Mouse (Mus musculus) hindbrain, embryonic 15.5 days (tissue): Measurements from ENCODE around the gene Gm20388. TPM values are rescaled to one million over a fixed set of nuclear protein-coding genes. Genes with fewer than 3 reads are reported as not detected.

ENCODE experiments used
- ATAC-seq: fragments of 200-750 bp; cut with Nextera tagmentation; 2 replicates; pipeline ENCODE4 v1.8.0; 2017; ENCODE audit warnings: low read depth, moderate number of reproducible peaks, moderate TSS enrichment; ENCODE audit not compliant: low FRiP score
- H3K27ac ChIP-seq: fragments of 300-500 bp; sonication (generic); replicated peaks from 2 replicates; pipeline ENCODE4 v1.5.1; 2015; ENCODE audit warnings: mild to moderate bottlenecking, inconsistent platforms
- H3K27me3 ChIP-seq: fragments of 300-500 bp; sonication (generic); 2 replicates; pipeline ENCODE4 v1.6.1; 2015; ENCODE audit warnings: control low read depth, inconsistent platforms
- H3K36me3 ChIP-seq: fragments of 300-500 bp; sonication (generic); 2 replicates; pipeline ENCODE4 v1.6.1; 2015; ENCODE audit warnings: control low read depth, inconsistent platforms
- H3K4me1 ChIP-seq: fragments of 300-500 bp; sonication (generic); replicated peaks from 2 replicates; pipeline ENCODE4 v1.6.1; 2015; ENCODE audit warnings: control low read depth, inconsistent platforms
- H3K4me2 ChIP-seq: fragments of 300-500 bp; sonication (generic); 2 replicates; pipeline ENCODE4 v1.6.1; 2015; ENCODE audit warnings: moderate library complexity, mild to moderate bottlenecking, inconsistent platforms
- H3K4me3 ChIP-seq: fragments of 300-500 bp; sonication (generic); 2 replicates; pipeline ENCODE4 v1.5.1; 2015; ENCODE audit warnings: mild to moderate bottlenecking, inconsistent platforms
- H3K9ac ChIP-seq: fragments of 300-500 bp; sonication (generic); 2 replicates; pipeline ENCODE4 v1.6.1; 2015; ENCODE audit warnings: inconsistent platforms
- H3K9me3 ChIP-seq: fragments of 300-500 bp; sonication (generic); 2 replicates; pipeline ENCODE4 v1.6.1; 2016; ENCODE audit warnings: control low read depth, inconsistent platforms
- WGBS: fragments of 180-500 bp; shearing (Covaris S2); methylation state at CpG from one replicate; pipeline ENCODE4 v1.1.7; 2015; 5-methylcytosine and 5-hydroxymethylcytosine counted together
- polyA plus RNA-seq: library from polyadenylated mRNA; unstranded; fragments of >200 nt; fragmentation: Nextera tagmentation; extraction: Ambion mirVana; gene quantifications from 2 replicates; pipeline ENCODE4 v1.2.1, GENCODE M21; 2015

Gm20388 gene
- polyA plus RNA-seq, 1 experiment from 2014 or later, result 5.4 TPM

GRCm38 (mm10) chr8:121239640-121240039 lies 1329.0 kb downstream of the Gm20388 start:
- no peaks in the 10 kb centered on the region for H3K27me3 ChIP-seq
- H3K4me1 ChIP-seq, result peaks cover 17% of the 10 kb centered on the region
- no peak overlapping the region for H3K9ac ChIP-seq
- no peaks in the 10 kb centered on the region for H3K9me3 ChIP-seq
- 59% methylated on average over 6 of the region's 6 CpGs for WGBS
- no peak for ATAC-seq
- H3K36me3 ChIP-seq, result no peaks in the 10 kb centered on the region
- no peak overlapping the region for H3K27ac ChIP-seq
- no peak overlapping the region for H3K4me3 ChIP-seq
- H3K4me2 ChIP-seq, result no peak overlapping the region

GRCm38 (mm10) chr8:121241761-121242552 lies 1331.3 kb downstream of the Gm20388 start:
- Histone ChIP-seq H3K4me3 (no peak overlapping the region), H3K4me1 (peaks cover 17% of the 10 kb centered on the region), H3K27me3 (no peaks in the 10 kb centered on the region), H3K4me2 (peak overlapping the region; percentile 16; the same call in 1 of the 2 replicates), H3K27ac (no peak overlapping the region), H3K9me3 (no peaks in the 10 kb centered on the region), H3K36me3 (no peaks in the 10 kb centered on the region), H3K9ac (no peak overlapping the region)
- WGBS, result 7% methylated on average over 14 of the region's 14 CpGs
- peak; percentile 49; the same call in 1 of the 2 replicates for ATAC-seq

DNA sequence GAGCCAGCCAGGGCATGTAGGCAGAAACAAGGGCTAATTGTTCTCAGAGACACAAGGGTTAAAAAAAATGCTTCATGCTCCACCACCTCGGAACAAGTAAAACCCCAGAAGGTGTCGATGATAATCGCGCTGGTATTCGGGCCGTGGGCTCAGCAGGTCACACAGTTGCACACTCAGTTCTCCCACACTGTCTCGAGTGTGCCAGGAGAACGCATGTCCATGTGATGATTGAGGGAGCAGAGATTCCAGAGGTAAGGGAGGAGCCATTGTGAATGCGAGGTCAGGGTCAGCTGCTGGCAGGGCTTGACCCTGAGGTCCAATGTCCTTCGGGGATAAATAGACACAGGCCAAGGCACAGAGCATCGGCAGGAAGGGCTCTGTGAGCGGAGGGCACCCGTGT lies 1332.0 kb downstream of the Gm20388 start:
- no peak for ATAC-seq
- 8% methylated on average over 13 of the region's 13 CpGs for WGBS

DNA sequence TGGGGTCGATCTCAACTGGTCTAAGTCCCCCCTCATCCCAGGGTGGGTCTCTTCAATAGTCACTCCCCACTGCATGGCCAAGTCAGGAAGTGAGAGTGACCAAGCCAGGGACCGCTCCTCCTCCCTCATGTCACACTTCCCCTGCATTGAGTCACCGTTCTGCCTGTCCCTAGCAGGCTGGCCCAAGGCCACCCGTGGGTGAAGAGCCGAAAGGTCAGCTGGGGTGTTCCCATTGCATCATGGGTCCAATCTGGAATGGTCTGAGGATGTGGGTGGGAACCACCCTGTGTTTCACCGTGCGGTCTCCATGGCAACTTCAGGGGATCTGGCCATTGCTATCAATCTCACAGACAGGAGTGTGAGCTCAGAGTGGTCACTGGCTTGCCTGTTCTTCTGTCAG lies 1338.2 kb downstream of the Gm20388 start:
- H3K4me1 ChIP-seq, result peaks cover 9% of the 10 kb centered on the region
- H3K9me3 ChIP-seq, result no peaks in the 10 kb centered on the region
- no peak overlapping the region for H3K4me3 ChIP-seq
- H3K4me2 ChIP-seq, result no peak overlapping the region
- peak; percentile 8; the same call in 1 of the 2 replicates for ATAC-seq
- no peaks in the 10 kb centered on the region for H3K36me3 ChIP-seq
- peaks cover 8% of the 10 kb centered on the region; the same call in 1 of the 2 replicates for H3K27me3 ChIP-seq
- H3K9ac ChIP-seq, result no peak overlapping the region
- no peak overlapping the region for H3K27ac ChIP-seq
- 70% methylated on average over 7 of the region's 7 CpGs for WGBS

More for the DNA sequence above, 1332.0 kb downstream of the Gm20388 start:
- Histone ChIP-seq H3K9me3 (no peaks in the 10 kb centered on the region), H3K4me3 (no peak overlapping the region), H3K9ac (no peak overlapping the region), H3K27me3 (no peaks in the 10 kb centered on the region), H3K36me3 (no peaks in the 10 kb centered on the region), H3K4me1 (peaks cover 17% of the 10 kb centered on the region), H3K27ac (no peak overlapping the region), H3K4me2 (no peak overlapping the region)

GRCm38 (mm10) chr8:121249433-121249832 lies 1338.8 kb downstream of the Gm20388 start:
- no peak overlapping the region for H3K4me3 ChIP-seq
- H3K27ac ChIP-seq, result no peak overlapping the region
- peaks cover 9% of the 10 kb centered on the region for H3K4me1 ChIP-seq
- H3K9me3 ChIP-seq, result no peaks in the 10 kb centered on the region
- H3K36me3 ChIP-seq, result no peaks in the 10 kb centered on the region
- 78% methylated on average over 1 of the region's 1 CpGs for WGBS
- H3K27me3 ChIP-seq, result peaks cover 8% of the 10 kb centered on the region; the same call in 1 of the 2 replicates
- no peak overlapping the region for H3K4me2 ChIP-seq
- ATAC-seq, result no peak
- H3K9ac ChIP-seq, result no peak overlapping the region

- Histone ChIP-seq H3K9ac (no peak overlapping the region), H3K4me2 (no peak overlapping the region), H3K27ac (no peak overlapping the region), H3K4me1 (peaks cover 9% of the 10 kb centered on the region), H3K4me3 (no peak overlapping the region), H3K9me3 (no peaks in the 10 kb centered on the region), H3K27me3 (peaks cover 8% of the 10 kb centered on the region; the same call in 1 of the 2 replicates), H3K36me3 (no peaks in the 10 kb centered on the region)
- ATAC-seq, result no peak
- 18% methylated on average over 11 of the region's 11 CpGs for WGBS
Observed at GRCm38 (mm10) chr8:121251089-121251488, 1340.4 kb downstream of the Gm20388 start.

- ATAC-seq, result no peak
- H3K9ac ChIP-seq, result no peak overlapping the region
- H3K27me3 ChIP-seq, result peaks cover 13% of the 10 kb centered on the region; the same call in 1 of the 2 replicates
- H3K36me3 ChIP-seq, result no peaks in the 10 kb centered on the region
- no peak overlapping the region for H3K27ac ChIP-seq
- H3K9me3 ChIP-seq, result no peaks in the 10 kb centered on the region
- no peak overlapping the region for H3K4me3 ChIP-seq
- 31% methylated on average over 14 of the region's 14 CpGs for WGBS
- H3K4me1 ChIP-seq, result peaks cover 14% of the 10 kb centered on the region
- no peak overlapping the region for H3K4me2 ChIP-seq
Observed at GRCm38 (mm10) chr8:121255727-121256265, 1345.2 kb downstream of the Gm20388 start.

DNA sequence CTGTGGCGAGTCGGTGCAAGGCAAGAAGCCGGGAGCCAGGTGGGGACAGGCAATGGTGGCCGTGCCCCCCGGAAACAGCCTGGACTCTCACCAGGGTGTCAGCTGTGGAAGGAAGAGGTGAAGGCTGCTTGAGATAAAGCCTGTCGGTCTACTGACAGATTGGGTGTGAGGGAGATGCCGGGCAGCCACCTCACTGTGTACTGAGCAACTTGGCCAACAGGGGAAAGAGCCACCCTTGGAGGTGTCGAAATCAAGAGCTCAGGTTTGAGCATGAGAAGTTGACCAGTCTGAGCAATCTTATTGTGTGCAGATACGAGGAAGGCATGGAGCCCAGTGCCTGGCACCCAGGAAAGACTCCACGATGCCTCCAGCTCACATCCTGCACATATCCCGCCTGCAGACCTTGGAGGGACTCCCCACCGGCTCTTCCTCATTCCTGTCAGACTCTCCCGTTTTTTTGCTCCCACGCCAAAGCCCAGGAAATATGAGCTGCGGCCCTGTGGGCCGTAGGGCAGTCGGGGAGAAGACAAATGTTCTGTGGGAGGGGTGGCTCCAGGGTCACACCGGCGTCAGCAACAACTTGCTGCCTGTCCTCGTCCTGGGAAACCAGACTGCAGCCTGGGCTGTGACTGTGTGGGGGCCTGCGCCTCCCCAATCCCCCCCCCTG lies 1347.6 kb downstream of the Gm20388 start:
- Histone ChIP-seq H3K9ac (no peak overlapping the region), H3K4me2 (no peak overlapping the region), H3K4me1 (peaks cover 9% of the 10 kb centered on the region; the same call in 1 of the 2 replicates), H3K36me3 (no peaks in the 10 kb centered on the region), H3K27me3 (0 out of 2 replicates have a peak, but pooled peaks cover 5% of the 10 kb centered on the region), H3K9me3 (no peaks in the 10 kb centered on the region), H3K4me3 (no peak overlapping the region), H3K27ac (no peak overlapping the region)
- ATAC-seq, result no peak
- 55% methylated on average over 21 of the region's 21 CpGs for WGBS

GRCm38 (mm10) chr8:121262728-121263389 lies 1352.2 kb downstream of the Gm20388 start:
- 83% methylated on average over 21 of the region's 21 CpGs for WGBS
- H3K27me3 ChIP-seq, result no peaks in the 10 kb centered on the region
- no peak overlapping the region; the same call in 1 of the 2 replicates for H3K4me2 ChIP-seq
- H3K4me1 ChIP-seq, result peaks cover 13% of the 10 kb centered on the region; the same call in 1 of the 2 replicates
- no peak for ATAC-seq
- no peak overlapping the region for H3K27ac ChIP-seq
- H3K36me3 ChIP-seq, result no peaks in the 10 kb centered on the region
- no peaks in the 10 kb centered on the region for H3K9me3 ChIP-seq
- H3K4me3 ChIP-seq, result no peak overlapping the region
- no peak overlapping the region for H3K9ac ChIP-seq

GRCm38 (mm10) chr8:121263390-121263775 lies 1352.7 kb downstream of the Gm20388 start:
- Histone ChIP-seq H3K4me1 (peaks cover 12% of the 10 kb centered on the region; the same call in 1 of the 2 replicates), H3K27me3 (no peaks in the 10 kb centered on the region), H3K27ac (no peak overlapping the region), H3K9ac (no peak overlapping the region), H3K9me3 (no peaks in the 10 kb centered on the region), H3K36me3 (no peaks in the 10 kb centered on the region), H3K4me3 (no peak overlapping the region), H3K4me2 (no peak overlapping the region; the same call in 1 of the 2 replicates)
- no peak for ATAC-seq
- 46% methylated on average over 14 of the region's 14 CpGs for WGBS

GRCm38 (mm10) chr8:121264260-121264659 lies 1353.6 kb downstream of the Gm20388 start:
- Histone ChIP-seq H3K4me2 (no peak overlapping the region), H3K27me3 (no peaks in the 10 kb centered on the region), H3K36me3 (no peaks in the 10 kb centered on the region), H3K4me1 (peaks cover 5% of the 10 kb centered on the region; the same call in 1 of the 2 replicates), H3K9me3 (no peaks in the 10 kb centered on the region), H3K4me3 (no peak overlapping the region), H3K27ac (no peak overlapping the region), H3K9ac (no peak overlapping the region)
- no peak for ATAC-seq
- WGBS, result 83% methylated on average over 9 of the region's 9 CpGs
